Mouse (Mus musculus) urinary bladder, postnatal 10 days (tissue): Measurements from ENCODE around the gene Nos2.
"Not testable (repeated sequence)": the region's sequence is repeated elsewhere in the genome, so short reads cannot be mapped to it uniquely, and the experiment has no call there.

Experiments
- DNase-seq: peaks from one replicate; pipeline ENCODE4 v3.0.0; 2022; ENCODE audit warnings: low spot score

Gene Nos2

GRCm38 (mm10) chr11:78959841-78960520, 39.4 kb downstream of the Nos2 start:
- no peak for DNase-seq

- DNase-seq, result no peak
Measured at GRCm38 (mm10) chr11:78961221-78961620, 40.6 kb downstream of the Nos2 start.

GRCm38 (mm10) chr11:78967371-78967770, 46.8 kb downstream of the Nos2 start:
- DNase-seq, result no peak

- DNase-seq, result no peak
Measured at GRCm38 (mm10) chr11:78968121-78968520, 47.5 kb downstream of the Nos2 start.

- DNase-seq, result no peak
Measured at GRCm38 (mm10) chr11:78971096-78971495, 50.5 kb downstream of the Nos2 start.

GRCm38 (mm10) chr11:78971746-78972145, 51.2 kb downstream of the Nos2 start:
- DNase-seq, result no peak

GRCm38 (mm10) chr11:78972328-78972727, 51.7 kb downstream of the Nos2 start:
- no peak for DNase-seq

- no peak for DNase-seq
Measured at GRCm38 (mm10) chr11:78972811-78973351, 52.3 kb downstream of the Nos2 start.

- DNase-seq, result no peak
Measured at GRCm38 (mm10) chr11:78973381-78974150, 53.0 kb downstream of the Nos2 start.

- DNase-seq, result no peak
Measured at GRCm38 (mm10) chr11:78976731-78977510, 56.3 kb downstream of the Nos2 start.

- DNase-seq, result no peak
Measured at GRCm38 (mm10) chr11:78978176-78979019, 57.8 kb downstream of the Nos2 start.

GRCm38 (mm10) chr11:78980083-78980634, 59.6 kb downstream of the Nos2 start:
- no peak for DNase-seq

- no peak for DNase-seq
Measured at GRCm38 (mm10) chr11:78982042-78982441, 61.5 kb downstream of the Nos2 start.

GRCm38 (mm10) chr11:78982513-78983291, 62.1 kb downstream of the Nos2 start:
- no peak for DNase-seq

- DNase-seq, result no peak
Measured at GRCm38 (mm10) chr11:78983539-78983938, 63.0 kb downstream of the Nos2 start.

GRCm38 (mm10) chr11:78984483-78985177, 64.0 kb downstream of the Nos2 start, which contains the start of gene Lgals9:
Gene Lgals9, minus strand, starts transcription at chr11:78984946.
- DNase-seq, result no peak

GRCm38 (mm10) chr11:78985505-78985904, 64.9 kb downstream of the Nos2 start:
- DNase-seq, result no peak

GRCm38 (mm10) chr11:78986311-78987002, 65.9 kb downstream of the Nos2 start:
- no peak for DNase-seq

GRCm38 (mm10) chr11:78989206-78989605, 68.6 kb downstream of the Nos2 start:
- DNase-seq, result not testable (repeated sequence)
